Mouse (Mus musculus) mouse embryonic stem cell (cell line): ENCODE data around the gene Wdr1.
"Not testable (repeated sequence)": the region's sequence is repeated elsewhere in the genome, so short reads cannot be mapped to it uniquely, and the experiment has no call there.

Source experiments
- in situ Hi-C, 2 experiments: fragments of 300-500 bp; cut with MboI; formaldehyde crosslinking; loops; 1 replicate in 1 of 2; 3 replicates in 1 of 2; pipeline ENCODE4 v1.14.3; 2019 to 2020; ENCODE audit warnings: low sequenced_read_pairs in 2 of 2, low pct_unique_long_range_greater_than_20kb in 1 of 2, mixed read lengths in 1 of 2; ENCODE audit not compliant: unreplicated experiment in 1 of 2

The Wdr1 gene

GRCm38 (mm10) chr5:38563121-38563520 lies at the start of gene Wdr1:
TSS of gene Wdr1 (minus strand) at chr5:38563221.
- in situ Hi-C loops, result no loop called here

- in situ Hi-C loops, result no loop called here
Observed at GRCm38 (mm10) chr5:38611118-38611517, 48.1 kb upstream of the Wdr1 start.

- in situ Hi-C loops, result not testable (repeated sequence)
Observed at GRCm38 (mm10) chr5:38608219-38608618, 45.2 kb upstream of the Wdr1 start.

- in situ Hi-C loops, result no loop called here
Observed at GRCm38 (mm10) chr5:38598647-38599304, 35.8 kb upstream of the Wdr1 start.

- in situ Hi-C loops, result no loop called here
Observed at GRCm38 (mm10) chr5:38588924-38589323, 25.9 kb upstream of the Wdr1 start.

GRCm38 (mm10) chr5:38585450-38585849 lies 22.4 kb upstream of the Wdr1 start:
- in situ Hi-C loops, result no loop called here

GRCm38 (mm10) chr5:38583026-38583425 lies 20.0 kb upstream of the Wdr1 start:
- in situ Hi-C loops, result loop anchor here in 1 of 2 experiments (5.0 kb wide), 1 partner anchor 34 kb away; no protein-coding TSS in a partner anchor

- in situ Hi-C loops, result loop anchor here in 1 of 2 experiments (5.0 kb wide), 1 partner anchor 37 kb away; no protein-coding TSS in a partner anchor
Observed at GRCm38 (mm10) chr5:38580703-38581102, 17.7 kb upstream of the Wdr1 start.

- in situ Hi-C loops, result no loop called here
Observed at GRCm38 (mm10) chr5:38570876-38571275, 7.9 kb upstream of the Wdr1 start.

- in situ Hi-C loops, result no loop called here
Observed at GRCm38 (mm10) chr5:38568652-38569051, 5.6 kb upstream of the Wdr1 start.

- in situ Hi-C loops, result no loop called here
Observed at GRCm38 (mm10) chr5:38564831-38565230, 1.8 kb upstream of the Wdr1 start.

GRCm38 (mm10) chr5:38561426-38562024 lies 1.5 kb downstream of the Wdr1 start:
- in situ Hi-C loops, result no loop called here

GRCm38 (mm10) chr5:38560586-38561425 lies 2.2 kb downstream of the Wdr1 start:
- in situ Hi-C loops, result no loop called here

- in situ Hi-C loops, result no loop called here
Observed at GRCm38 (mm10) chr5:38558831-38559230, 4.2 kb downstream of the Wdr1 start.

GRCm38 (mm10) chr5:38557811-38558210 lies 5.2 kb downstream of the Wdr1 start:
- in situ Hi-C loops, result no loop called here

GRCm38 (mm10) chr5:38556406-38556805 lies 6.6 kb downstream of the Wdr1 start:
- in situ Hi-C loops, result no loop called here

GRCm38 (mm10) chr5:38553953-38554352 lies 9.1 kb downstream of the Wdr1 start:
- in situ Hi-C loops, result no loop called here

GRCm38 (mm10) chr5:38553491-38553890 lies 9.5 kb downstream of the Wdr1 start:
- in situ Hi-C loops, result no loop called here

- in situ Hi-C loops, result no loop called here
Observed at GRCm38 (mm10) chr5:38552615-38553014, 10.4 kb downstream of the Wdr1 start.
